In genomic region chrX:147553421-147554201, GRCm38 (mm10) we compare ENCODE assay signal across 8 mouse cellular contexts. TPM values are rescaled to one million over a fixed set of nuclear protein-coding genes. Genes with fewer than 3 reads are reported as not detected.
DNase-seq lines count a peak whose midpoint lies in the region; ATAC-seq and TF ChIP-seq lines count a peak whose summit lies in the region.

TSS of gene Lrch2 (minus strand) at chrX:147554081.

- no peak for TF ChIP-seq POLR2A in ES-Bruce4 (IDR thresholded peaks at IDR 0.05; ENCODE audit: insufficient read depth, low read length)

- H3K27me3 ChIP-seq in ES-Bruce4 (ENCODE audit: control insufficient read depth, insufficient read depth, low read length, poor library complexity, severe bottlenecking) = no peaks in the 10 kb centered on the region
- H3K27me3 ChIP-seq in forebrain, embryonic 15.5 days = no peaks in the 10 kb centered on the region

- peak within 1 kb of the TSS; percentile 79 for H3K9ac ChIP-seq in ES-Bruce4 (ENCODE audit: low read depth, poor library complexity, severe bottlenecking)
- peak within 1 kb of the TSS; percentile 71 for H3K9ac ChIP-seq in forebrain, embryonic 15.5 days (replicated peaks)

- TF ChIP-seq EP300 in ES-Bruce4 (IDR thresholded peaks at IDR 0.05; ENCODE audit: insufficient read depth, low read depth, low read length) = no peak

- H3K4me1 ChIP-seq in ES-Bruce4 (ENCODE audit: control insufficient read depth, insufficient read depth, low read length) = no peaks in the 10 kb centered on the region
- peaks cover 10% of the 10 kb centered on the region; the same call in 1 of the 2 replicates for H3K4me1 ChIP-seq in forebrain, embryonic 15.5 days

- no peak for TF ChIP-seq CTCF in ES-Bruce4 (IDR thresholded peaks at IDR 0.05; ENCODE audit: low read depth, low read length)

- WGBS in forebrain, embryonic 15.5 days = 15% methylated on average over 26 of the region's 50 CpGs

- no peak within 1 kb of the TSS for H3K27ac ChIP-seq in ES-Bruce4 (ENCODE audit: insufficient read depth, low read length)
- peak within 1 kb of the TSS; percentile 94 for H3K27ac ChIP-seq in forebrain, embryonic 15.5 days (replicated peaks)

- no peaks in the 10 kb centered on the region for H3K9me3 ChIP-seq in ES-Bruce4 (replicated peaks; ENCODE audit: control insufficient read depth, insufficient read depth, low read length, poor library complexity, severe bottlenecking)
- no peaks in the 10 kb centered on the region for H3K9me3 ChIP-seq in forebrain, embryonic 15.5 days

- peak within 1 kb of the TSS; percentile 69 for H3K4me3 ChIP-seq in ES-Bruce4 (ENCODE audit: low read depth, low read length)
- H3K4me3 ChIP-seq in forebrain, embryonic 15.5 days = peak within 1 kb of the TSS; percentile 61

- no peaks in the 10 kb centered on the region for H3K36me3 ChIP-seq in ES-Bruce4 (ENCODE audit: control insufficient read depth, insufficient read depth, low read length, poor library complexity, severe bottlenecking)
- H3K36me3 ChIP-seq in forebrain, embryonic 15.5 days = no peaks in the 10 kb centered on the region

- peak; percentile 92 for ATAC-seq in forebrain, embryonic 15.5 days (replicated peaks)

- DNase-seq in cerebellum, adult 11 months = peak; percentile 46
- DNase-seq in heart, postnatal 4 days = peak; percentile 52
- peak; percentile 8 for DNase-seq in left cerebral cortex, adult 11 months (ENCODE audit: low spot score)
- DNase-seq in lung, postnatal 4 days = peak; percentile 33 to 36
- peak; percentile 52 for DNase-seq in right cerebral cortex, postnatal 25 days
- no peak for DNase-seq in c-Kit-positive CD71-positive TER-119-positive erythroid progenitor cells, embryonic 14.5 days (ENCODE audit: low spot score)

- peak within 1 kb of the TSS; percentile 44 for H3K4me2 ChIP-seq in forebrain, embryonic 15.5 days (replicated peaks)

RNA-seq across cellular contexts. Expression of gene Lrch2, which starts in this region (rescaled TPM):
- 15.9 and 16.5 TPM in 2 replicates for polyA plus RNA-seq in ES-Bruce4 (2011; ENCODE audit: insufficient read depth, insufficient read length, low read depth, missing spikeins)
- 15.9 and 18.0 TPM in 2 replicates for polyA plus RNA-seq in forebrain, embryonic 15.5 days (2015; fragmentation: Nextera tagmentation; extraction: Ambion mirVana)
- 1 to 10 TPM; 6.2 to 6.3 TPM for total RNA-seq in heart, postnatal 4 days (2021)
